Mouse (Mus musculus) ovary, postnatal 14 days (tissue): ENCODE results near the gene Cox16.

ENCODE experiments used
- DNase-seq: peaks from one replicate; pipeline ENCODE4 v3.0.0; 2022; ENCODE audit warnings: low spot score

The Cox16 gene

DNA sequence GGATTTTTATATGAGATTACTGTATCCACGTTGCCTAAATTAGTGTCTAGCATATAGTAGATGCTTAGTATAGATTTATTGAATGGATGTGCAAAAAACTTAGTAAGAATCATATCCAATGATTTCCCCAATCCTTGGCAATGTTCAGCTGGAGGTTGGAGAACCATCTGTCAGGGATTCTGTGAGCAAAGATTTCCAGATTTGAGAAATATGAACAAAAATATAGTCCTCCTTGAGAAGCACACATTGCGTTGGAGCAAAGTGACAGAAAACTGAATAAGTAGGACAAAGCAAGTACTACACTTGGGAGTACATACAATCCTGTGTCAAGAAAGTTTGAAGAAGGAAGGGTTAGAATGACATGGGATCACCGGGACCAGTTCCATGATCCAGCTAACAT is 160.8 kb downstream of the Cox16 start:
- no peak for DNase-seq

DNA sequence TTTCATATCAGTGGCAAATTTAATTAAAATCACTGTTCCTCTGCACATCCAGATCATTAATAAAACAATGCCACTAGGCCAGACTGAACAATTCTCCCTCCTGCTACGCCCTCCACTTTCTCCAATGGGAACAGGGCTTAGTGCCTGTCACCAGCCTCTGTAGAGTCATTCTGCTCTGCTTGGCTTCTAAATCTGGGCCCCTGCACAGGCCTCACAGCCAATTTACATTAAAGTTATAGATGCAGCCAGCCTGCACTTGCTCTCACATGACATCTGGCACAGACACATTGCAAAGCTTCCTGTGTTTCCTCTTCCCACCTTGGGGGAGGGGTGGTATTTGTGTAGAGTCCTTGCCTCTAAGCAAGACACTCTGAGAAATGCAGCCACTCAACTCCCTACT is 163.9 kb downstream of the Cox16 start:
- no peak for DNase-seq

DNA sequence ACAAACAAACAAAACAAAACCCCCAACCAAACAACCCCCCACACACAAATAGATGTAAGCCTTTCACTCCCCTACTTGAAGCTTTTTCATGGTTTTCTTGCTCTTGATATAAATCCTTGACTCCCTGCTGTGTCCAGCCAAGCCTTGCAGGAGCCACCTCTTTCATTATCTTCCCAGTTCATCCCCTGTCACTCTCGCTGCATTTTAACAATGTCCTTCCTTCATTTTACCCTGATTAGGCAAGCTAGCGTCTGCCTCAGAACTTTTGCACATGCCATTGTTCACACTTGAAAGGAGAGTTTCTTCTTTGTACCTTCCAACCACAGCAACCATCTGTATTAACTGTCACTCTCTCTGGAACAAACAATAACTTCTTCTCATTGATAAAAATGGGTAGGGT is 167.1 kb downstream of the Cox16 start:
- DNase-seq: no peak

DNA sequence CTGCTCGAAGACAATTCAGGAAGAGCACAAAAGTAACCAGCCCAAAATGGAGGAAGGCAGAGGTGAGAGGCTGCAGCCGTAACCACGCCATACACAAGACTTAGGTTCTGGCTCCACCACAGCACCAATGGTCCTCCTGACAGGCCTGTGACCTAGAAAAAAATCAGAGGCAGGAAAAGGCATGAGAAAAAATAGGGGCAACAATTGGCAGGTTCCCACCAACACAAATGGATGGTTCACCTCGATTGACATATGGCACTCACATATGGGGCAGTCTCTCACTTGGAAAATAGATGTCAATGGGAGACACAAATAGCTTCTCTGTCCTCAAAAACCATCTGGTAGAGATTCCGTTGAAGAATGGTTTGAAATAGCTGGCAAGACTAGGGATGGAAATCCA is 169.0 kb downstream of the Cox16 start:
- DNase-seq: no peak
